Mouse (Mus musculus): ENCODE measurements around the gene Las1l. TPM values are rescaled to one million over a fixed set of nuclear protein-coding genes. Genes with fewer than 3 reads are reported as not detected.

The Las1l gene
- 51.7 and 56.1 TPM in 2 replicates for total RNA-seq (2012; rRNA removed)

DNA sequence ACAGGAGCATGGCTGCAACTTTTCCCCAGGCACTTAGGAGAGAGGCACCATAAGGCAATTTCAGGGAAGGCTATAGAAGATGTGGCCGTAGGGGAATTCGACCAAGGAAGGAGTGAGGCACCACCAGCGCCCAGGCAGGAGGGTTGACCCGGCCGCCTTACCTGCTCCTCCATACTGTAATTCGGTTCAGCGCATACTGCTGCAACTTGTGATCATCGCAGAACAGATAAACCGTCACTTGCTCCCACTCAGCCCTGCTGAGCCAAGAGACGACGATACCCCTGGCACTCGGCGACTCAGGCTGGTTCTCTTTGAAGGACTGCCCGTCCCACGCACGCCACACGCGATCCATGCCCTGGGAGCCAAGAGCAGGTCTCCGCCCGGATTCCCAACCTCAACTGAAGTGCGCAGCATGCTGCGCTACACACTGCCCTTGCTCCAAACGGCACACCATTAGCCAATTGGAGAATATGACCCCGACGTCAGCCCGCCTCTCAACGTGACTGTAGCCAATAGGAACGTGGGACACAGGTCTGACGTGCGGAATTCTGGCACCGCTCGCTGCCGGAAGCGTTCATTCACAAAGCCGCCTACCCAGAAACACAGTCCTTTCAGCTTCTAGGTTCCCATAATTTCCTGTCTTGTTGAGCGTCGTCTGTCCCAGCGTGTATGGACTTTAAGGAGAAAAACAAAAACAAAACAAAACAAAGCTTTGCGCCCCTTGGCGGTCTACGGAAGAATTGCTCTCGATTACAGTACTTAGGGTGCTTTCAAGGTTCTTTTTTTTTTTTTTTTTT lies at the start of gene Las1l:
Gene Las1l, minus strand, starts transcription at position 466 of the 797 bp plus-strand sequence.
- Histone ChIP-seq H3K9me3 (ENCODE audit: control insufficient read depth, insufficient read depth, low read depth, low read length) (no peaks in the 10 kb centered on the region), H3K4me3 (ENCODE audit: insufficient read depth in 1 of 2, low read depth in 1 of 2, low read length in 2 of 2, poor library complexity in 1 of 2, severe bottlenecking in 1 of 2) (peak within 1 kb of the TSS; percentile 81 to 88), H3K27ac (ENCODE audit: insufficient read depth, low read depth, low read length, poor library complexity, severe bottlenecking) (peak within 1 kb of the TSS; percentile 51; the same call in 1 of the 2 replicates), H3K36me3 (ENCODE audit: control insufficient read depth, insufficient read depth, low read length, poor library complexity, severe bottlenecking) (peaks cover 3% of the 10 kb centered on the region; the same call in 1 of the 2 replicates), H3K4me1 (ENCODE audit: control insufficient read depth in 2 of 2, insufficient read depth in 2 of 2, low read length in 2 of 2, poor library complexity in 1 of 2) (no peaks in the 10 kb centered on the region), H3K9ac (ENCODE audit: insufficient read depth, low read depth, low read length, poor library complexity, severe bottlenecking) (peak within 1 kb of the TSS; percentile 83)
- TF ChIP-seq CHD2 (IDR thresholded peaks at IDR 0.05; ENCODE audit: low read depth, low read length), result 0 out of 2 replicates have a peak, but pooled peaks have one; percentile 33
- TF ChIP-seq ZC3H11A (IDR thresholded peaks at IDR 0.05; ENCODE audit: borderline replicate concordance, low read depth, low read length), result no peak
- peak; percentile 76; the same call in 1 of the 2 replicates for TF ChIP-seq ZNF384 (IDR thresholded peaks at IDR 0.05; ENCODE audit: low read depth, low read length)
- peak; percentile 66; the same call in 1 of the 2 replicates for TF ChIP-seq HCFC1 (IDR thresholded peaks at IDR 0.05; ENCODE audit: borderline replicate concordance, insufficient read depth, low read length)
- no peak for TF ChIP-seq MAFK (IDR thresholded peaks at IDR 0.05; ENCODE audit: insufficient read depth, low read depth, low read length)
- in situ Hi-C loops (cut with MboI; ENCODE audit: low sequenced_read_pairs in 2 of 2, unreplicated experiment in 2 of 2), result no loop called here
- DNase-seq (ENCODE audit: low read depth, low spot score), result peak; percentile 79

GRCm38 (mm10) chrX:96006395-96006794 lies 49.6 kb upstream of the Las1l start:
- Histone ChIP-seq H3K9ac (ENCODE audit: insufficient read depth, low read depth, low read length, poor library complexity, severe bottlenecking) (no peak overlapping the region), H3K36me3 (ENCODE audit: control insufficient read depth, insufficient read depth, low read length, poor library complexity, severe bottlenecking) (no peaks in the 10 kb centered on the region), H3K4me3 (ENCODE audit: insufficient read depth in 1 of 2, low read depth in 1 of 2, low read length in 2 of 2, poor library complexity in 1 of 2, severe bottlenecking in 1 of 2) (no peak overlapping the region), H3K4me1 (ENCODE audit: control insufficient read depth in 2 of 2, insufficient read depth in 2 of 2, low read length in 2 of 2, poor library complexity in 1 of 2) (no peaks in the 10 kb centered on the region), H3K27ac (ENCODE audit: insufficient read depth, low read depth, low read length, poor library complexity, severe bottlenecking) (no peak overlapping the region), H3K9me3 (ENCODE audit: control insufficient read depth, insufficient read depth, low read depth, low read length) (no peaks in the 10 kb centered on the region)
- in situ Hi-C loops (cut with MboI; ENCODE audit: low sequenced_read_pairs in 2 of 2, unreplicated experiment in 2 of 2), result loop anchor here (25.0 kb wide), 3 partner anchors 156 to 881 kb away; no protein-coding TSS in a partner anchor
- no peak for DNase-seq (ENCODE audit: low read depth, low spot score)
- TF ChIP-seq ZC3H11A (IDR thresholded peaks at IDR 0.05; ENCODE audit: borderline replicate concordance, low read depth, low read length), result 0 out of 2 replicates have a peak, but pooled peaks have one; percentile 12
- TF ChIP-seq MAFK (IDR thresholded peaks at IDR 0.05; ENCODE audit: insufficient read depth, low read depth, low read length), result no peak

DNA sequence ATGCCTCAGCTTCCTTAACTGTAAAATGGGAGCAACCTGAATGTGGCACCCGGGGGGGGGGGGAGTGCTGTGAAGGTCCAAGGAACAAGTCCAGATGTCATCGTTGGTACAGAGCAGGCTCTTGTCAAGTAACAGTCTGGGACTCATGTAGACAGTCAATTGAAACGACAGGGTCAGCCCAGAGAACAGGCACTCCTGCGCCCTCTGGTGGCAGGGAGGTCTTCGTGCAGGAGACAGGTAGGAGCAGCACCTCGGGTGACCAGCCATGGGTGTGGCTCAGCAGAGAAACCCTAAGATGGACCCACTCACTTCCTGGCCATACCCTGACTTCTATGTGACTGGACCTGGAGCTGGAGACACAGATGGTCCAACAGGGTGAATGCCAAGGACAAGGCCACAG lies 42.8 kb upstream of the Las1l start:
- in situ Hi-C loops (cut with MboI; ENCODE audit: low sequenced_read_pairs in 2 of 2, unreplicated experiment in 2 of 2), result no loop called here
- TF ChIP-seq ZC3H11A (IDR thresholded peaks at IDR 0.05; ENCODE audit: borderline replicate concordance, low read depth, low read length) (peak; percentile 36; the same call in 1 of the 2 replicates), CHD2 (IDR thresholded peaks at IDR 0.05; ENCODE audit: low read depth, low read length) (no peak)

GRCm38 (mm10) chrX:95993206-95993605 lies 36.4 kb upstream of the Las1l start:
- Histone ChIP-seq H3K36me3 (ENCODE audit: control insufficient read depth, insufficient read depth, low read length, poor library complexity, severe bottlenecking) (no peaks in the 10 kb centered on the region), H3K9me3 (ENCODE audit: control insufficient read depth, insufficient read depth, low read depth, low read length) (no peaks in the 10 kb centered on the region), H3K27ac (ENCODE audit: insufficient read depth, low read depth, low read length, poor library complexity, severe bottlenecking) (no peak overlapping the region), H3K4me1 (ENCODE audit: control insufficient read depth in 2 of 2, insufficient read depth in 2 of 2, low read length in 2 of 2, poor library complexity in 1 of 2) (no peaks in the 10 kb centered on the region), H3K9ac (ENCODE audit: insufficient read depth, low read depth, low read length, poor library complexity, severe bottlenecking) (no peak overlapping the region), H3K4me3 (ENCODE audit: insufficient read depth in 1 of 2, low read depth in 1 of 2, low read length in 2 of 2, poor library complexity in 1 of 2, severe bottlenecking in 1 of 2) (no peak overlapping the region)
- DNase-seq (ENCODE audit: low read depth, low spot score), result no peak
- in situ Hi-C loops (cut with MboI; ENCODE audit: low sequenced_read_pairs in 2 of 2, unreplicated experiment in 2 of 2), result no loop called here
- TF ChIP-seq CHD2 (IDR thresholded peaks at IDR 0.05; ENCODE audit: low read depth, low read length) (no peak), ZNF384 (IDR thresholded peaks at IDR 0.05; ENCODE audit: low read depth, low read length) (no peak), HCFC1 (IDR thresholded peaks at IDR 0.05; ENCODE audit: borderline replicate concordance, insufficient read depth, low read length) (no peak), MAFK (IDR thresholded peaks at IDR 0.05; ENCODE audit: insufficient read depth, low read depth, low read length) (no peak), ZC3H11A (IDR thresholded peaks at IDR 0.05; ENCODE audit: borderline replicate concordance, low read depth, low read length) (no peak)

More for the DNA sequence above, 42.8 kb upstream of the Las1l start:
- H3K36me3 ChIP-seq (ENCODE audit: control insufficient read depth, insufficient read depth, low read length, poor library complexity, severe bottlenecking), result no peaks in the 10 kb centered on the region
- no peak overlapping the region for H3K27ac ChIP-seq (ENCODE audit: insufficient read depth, low read depth, low read length, poor library complexity, severe bottlenecking)
- H3K4me1 ChIP-seq (ENCODE audit: control insufficient read depth in 2 of 2, insufficient read depth in 2 of 2, low read length in 2 of 2, poor library complexity in 1 of 2), result no peaks in the 10 kb centered on the region
- H3K4me3 ChIP-seq (ENCODE audit: insufficient read depth in 1 of 2, low read depth in 1 of 2, low read length in 2 of 2, poor library complexity in 1 of 2, severe bottlenecking in 1 of 2), result no peak overlapping the region
- H3K9ac ChIP-seq (ENCODE audit: insufficient read depth, low read depth, low read length, poor library complexity, severe bottlenecking), result no peak overlapping the region
- DNase-seq (ENCODE audit: low read depth, low spot score), result peak; percentile 25
- no peaks in the 10 kb centered on the region for H3K9me3 ChIP-seq (ENCODE audit: control insufficient read depth, insufficient read depth, low read depth, low read length)
